ENCODE assay signal across 9 mouse cellular contexts in genomic region chr1:26687926-26688325, GRCm38 (mm10). TPM values are rescaled to one million over a fixed set of nuclear protein-coding genes. Genes with fewer than 3 reads are reported as not detected.
DNase-seq lines count a peak whose midpoint lies in the region; ATAC-seq lines count a peak whose summit lies in the region.
"Had no signal": no experiment of that assay in that cellular context is flagged by ENCODE, and none has a peak within 500 bp of the region (broad histone marks: within the 10 kb centered on the region; RNA-seq: fewer than 3 reads in every experiment).

No protein-coding gene starts in this region.

- no peak for DNase-seq in heart, postnatal 25 days (ENCODE audit: low spot score)
- peak; percentile 27 for DNase-seq in ES-CJ7 (ENCODE audit: low read depth, low spot score)
- DNase-seq in embryonic facial prominence, embryonic 14.5 days (ENCODE audit: low spot score) = peak; percentile 8
- DNase-seq in midbrain, embryonic 11.5 days (ENCODE audit: low spot score, missing footprints) = peak; percentile 84
- no peak for DNase-seq in natural killer cell, adult 2 months (ENCODE audit: low spot score in 2 of 2)
- DNase-seq in right cerebral cortex, postnatal 14 days = no peak

- H3K9ac ChIP-seq in heart, embryonic 11.5 days (ENCODE audit: low read depth, low read length) = no peak overlapping the region
- H3K9ac ChIP-seq in embryonic facial prominence, embryonic 14.5 days (ENCODE audit: low read depth, low read length) = no peak overlapping the region
- H3K9ac ChIP-seq in midbrain, embryonic 11.5 days (ENCODE audit: low read length) = no peak overlapping the region

- peak; percentile 64 for ATAC-seq in heart, embryonic 11.5 days (replicated peaks; ENCODE audit: insufficient number of reproducible peaks, low FRiP score, low TSS enrichment)
- ATAC-seq in embryonic facial prominence, embryonic 14.5 days (ENCODE audit: low read depth) = peak; percentile 70
- peak; percentile 38 for ATAC-seq in inflammation-experienced regulatory T-cells, adult 6 months
- peak; percentile 83 for ATAC-seq in midbrain, embryonic 11.5 days (ENCODE audit: low FRiP score)

- intact Hi-C loops in heart, postnatal 25 days (cut with DNase I) = no loop called here

- H3K27me3 ChIP-seq in heart, embryonic 11.5 days (ENCODE audit: control insufficient read depth, insufficient read depth, low read length) = no peaks in the 10 kb centered on the region
- H3K27me3 ChIP-seq in embryonic facial prominence, embryonic 14.5 days (replicated peaks; ENCODE audit: control insufficient read depth, insufficient read depth, low read length) = no peaks in the 10 kb centered on the region
- H3K27me3 ChIP-seq in midbrain, embryonic 11.5 days (ENCODE audit: control insufficient read depth, insufficient read depth, low read length) = no peaks in the 10 kb centered on the region

- no peaks in the 10 kb centered on the region for H3K36me3 ChIP-seq in heart, embryonic 11.5 days (ENCODE audit: control insufficient read depth, insufficient read depth, low read length)
- H3K36me3 ChIP-seq in embryonic facial prominence, embryonic 14.5 days (ENCODE audit: control insufficient read depth, insufficient read depth, low read length) = no peaks in the 10 kb centered on the region
- no peaks in the 10 kb centered on the region for H3K36me3 ChIP-seq in midbrain, embryonic 11.5 days (ENCODE audit: control insufficient read depth, insufficient read depth, low read length)

- H3K27ac ChIP-seq in heart, embryonic 11.5 days (ENCODE audit: low read depth, low read length) = no peak overlapping the region
- H3K27ac ChIP-seq in embryonic facial prominence, embryonic 14.5 days (replicated peaks; ENCODE audit: low read depth, low read length) = no peak overlapping the region
- no peak overlapping the region for H3K27ac ChIP-seq in midbrain, embryonic 11.5 days (ENCODE audit: low read depth, low read length)
- H3K27ac ChIP-seq: layer of hippocampus, adult 2 months had no signal

- no peak overlapping the region for H3K4me3 ChIP-seq in heart, embryonic 11.5 days (ENCODE audit: low read depth, low read length)
- H3K4me3 ChIP-seq in embryonic facial prominence, embryonic 14.5 days (ENCODE audit: low read depth, low read length) = no peak overlapping the region
- H3K4me3 ChIP-seq in midbrain, embryonic 11.5 days (ENCODE audit: low read depth, low read length) = no peak overlapping the region
- H3K4me3 ChIP-seq: layer of hippocampus, adult 2 months had no signal

- no peaks in the 10 kb centered on the region for H3K4me1 ChIP-seq in heart, embryonic 11.5 days (ENCODE audit: control insufficient read depth, insufficient read depth, low read length)
- no peaks in the 10 kb centered on the region for H3K4me1 ChIP-seq in embryonic facial prominence, embryonic 14.5 days (ENCODE audit: control insufficient read depth, insufficient read depth, low read length)
- no peaks in the 10 kb centered on the region for H3K4me1 ChIP-seq in midbrain, embryonic 11.5 days (ENCODE audit: control insufficient read depth, insufficient read depth, low read length)

- H3K4me2 ChIP-seq in heart, embryonic 11.5 days = no peak overlapping the region
- no peak overlapping the region for H3K4me2 ChIP-seq in embryonic facial prominence, embryonic 14.5 days (ENCODE audit: low read depth, low read length)
- H3K4me2 ChIP-seq in midbrain, embryonic 11.5 days = no peak overlapping the region

- peaks cover 7% of the 10 kb centered on the region for H3K9me3 ChIP-seq in heart, embryonic 11.5 days (replicated peaks; ENCODE audit: control insufficient read depth, low read length)
- H3K9me3 ChIP-seq in embryonic facial prominence, embryonic 14.5 days (ENCODE audit: control insufficient read depth, low read length) = no peaks in the 10 kb centered on the region
- no peaks in the 10 kb centered on the region for H3K9me3 ChIP-seq in midbrain, embryonic 11.5 days (ENCODE audit: control insufficient read depth, low read length)

- 58% methylated on average over 1 of the region's 1 CpGs for WGBS in heart, embryonic 11.5 days (ENCODE audit: insufficient replicate concordance)
- 68% methylated on average over 1 of the region's 1 CpGs for WGBS in embryonic facial prominence, embryonic 14.5 days
- 75% methylated on average over 1 of the region's 1 CpGs for WGBS in midbrain, embryonic 11.5 days

RNA-seq across cellular contexts. Expression of gene 4931408C20Rik, which starts 0.7 kb away (rescaled TPM):
- polyA plus RNA-seq in heart, embryonic 11.5 days (2014; fragmentation: Nextera tagmentation; extraction: Ambion mirVana) = not detected in 2 replicates
- not detected for total RNA-seq in heart, postnatal 25 days (2021)
- polyA plus RNA-seq in embryonic facial prominence, embryonic 14.5 days (2014; fragmentation: Nextera tagmentation; extraction: Ambion mirVana) = not detected in 2 replicates
- polyA plus RNA-seq in inflammation-experienced regulatory T-cells, adult 6 months (2017; shearing (Covaris generic)) = not detected
- not detected in 2 replicates for polyA plus RNA-seq in midbrain, embryonic 11.5 days (2014; fragmentation: Nextera tagmentation; extraction: Ambion mirVana)
- total RNA-seq: layer of hippocampus, adult 2 months had no signal

Comparison
In these comparisons a context has a peak if more than half of its experiments do, and no peak if none do; other contexts are left out.
1. DNase-seq: peak in ES-CJ7 (single experiment), embryonic facial prominence, embryonic 14.5 days (single experiment) and midbrain, embryonic 11.5 days (single experiment); none in heart, postnatal 25 days (single experiment), natural killer cell, adult 2 months (0 of 2) and right cerebral cortex, postnatal 14 days (single experiment).
2. Peak in every context shown above with its lines, with median percentiles within 50 percentile points of each other: ATAC-seq.